Mouse (Mus musculus): ENCODE data around the gene Mbtps2.

Gene Mbtps2

GRCm38 (mm10) chrX:157598186-157598996, at the start of gene Mbtps2:
Gene Mbtps2, minus strand, starts transcription at chrX:157598715.
- DNase-seq (ENCODE audit: low read depth, low spot score), result peak; percentile 78

- no peak for DNase-seq (ENCODE audit: low read depth, low spot score)
Observed at GRCm38 (mm10) chrX:157646399-157646798, 47.9 kb upstream of the Mbtps2 start.

GRCm38 (mm10) chrX:157644700-157645099, 46.2 kb upstream of the Mbtps2 start:
- no peak for DNase-seq (ENCODE audit: low read depth, low spot score)

- DNase-seq (ENCODE audit: low read depth, low spot score), result peak; percentile 39
Observed at GRCm38 (mm10) chrX:157644300-157644699, 45.8 kb upstream of the Mbtps2 start.

GRCm38 (mm10) chrX:157642856-157643255, 44.3 kb upstream of the Mbtps2 start:
- no peak for DNase-seq (ENCODE audit: low read depth, low spot score)

GRCm38 (mm10) chrX:157637253-157637652, 38.7 kb upstream of the Mbtps2 start:
- DNase-seq (ENCODE audit: low read depth, low spot score), result no peak

GRCm38 (mm10) chrX:157633676-157634414, 35.3 kb upstream of the Mbtps2 start:
- no peak for DNase-seq (ENCODE audit: low read depth, low spot score)

- DNase-seq (ENCODE audit: low read depth, low spot score), result peak; percentile 27
Observed at GRCm38 (mm10) chrX:157630341-157630740, 31.8 kb upstream of the Mbtps2 start.

- DNase-seq (ENCODE audit: low read depth, low spot score), result peak; percentile 40
Observed at GRCm38 (mm10) chrX:157612894-157613293, 14.4 kb upstream of the Mbtps2 start.

GRCm38 (mm10) chrX:157601450-157601849, 2.9 kb upstream of the Mbtps2 start:
- peak; percentile 96 for DNase-seq (ENCODE audit: low read depth, low spot score)

- DNase-seq (ENCODE audit: low read depth, low spot score), result peak; percentile 42
Observed at GRCm38 (mm10) chrX:157597585-157598185, 830 bp downstream of the Mbtps2 start.

GRCm38 (mm10) chrX:157596802-157597201, 1.7 kb downstream of the Mbtps2 start:
- DNase-seq (ENCODE audit: low read depth, low spot score), result no peak

GRCm38 (mm10) chrX:157595927-157596326, 2.6 kb downstream of the Mbtps2 start:
- no peak for DNase-seq (ENCODE audit: low read depth, low spot score)

GRCm38 (mm10) chrX:157594606-157595005, 3.9 kb downstream of the Mbtps2 start:
- DNase-seq (ENCODE audit: low read depth, low spot score), result peak; percentile 13

- no peak for DNase-seq (ENCODE audit: low read depth, low spot score)
Observed at GRCm38 (mm10) chrX:157587001-157587400, 11.5 kb downstream of the Mbtps2 start.

- no peak for DNase-seq (ENCODE audit: low read depth, low spot score)
Observed at GRCm38 (mm10) chrX:157586397-157586796, 12.1 kb downstream of the Mbtps2 start.

GRCm38 (mm10) chrX:157579108-157579614, 19.4 kb downstream of the Mbtps2 start:
- DNase-seq (ENCODE audit: low read depth, low spot score), result peak; percentile 96

- DNase-seq (ENCODE audit: low read depth, low spot score), result no peak
Observed at GRCm38 (mm10) chrX:157574683-157575082, 23.8 kb downstream of the Mbtps2 start.

GRCm38 (mm10) chrX:157568840-157569239, 29.7 kb downstream of the Mbtps2 start, which contains the start of gene Yy2:
Gene Yy2, minus strand, starts transcription at chrX:157568985.
- DNase-seq (ENCODE audit: low read depth, low spot score), result peak; percentile 84

GRCm38 (mm10) chrX:157563794-157564193, 34.7 kb downstream of the Mbtps2 start:
- DNase-seq (ENCODE audit: low read depth, low spot score), result peak; percentile 70

- peak; percentile 96 for DNase-seq (ENCODE audit: low read depth, low spot score)
Observed at GRCm38 (mm10) chrX:157547082-157547481, 51.4 kb downstream of the Mbtps2 start.

- DNase-seq (ENCODE audit: low read depth, low spot score), result no peak
Observed at GRCm38 (mm10) chrX:157506400-157506799, 92.1 kb downstream of the Mbtps2 start.
